Mouse (Mus musculus) mouse trophoblast stem cell (cell line): ENCODE results near the gene Mrpl46.

ENCODE experiments used
- in situ Hi-C, 2 experiments: fragments of 300-500 bp; cut with MseI, MboI; formaldehyde crosslinking; loops; 2 replicates in 1 of 2; 3 replicates in 1 of 2; pipeline ENCODE4 v1.15.1; 2025

Mrpl46 gene

GRCm38 (mm10) chr7:78769075-78769652 lies 14.2 kb downstream of the Mrpl46 start:
- in situ Hi-C loops = loop anchor here in 1 of 2 experiments (10.0 kb wide), 1 partner anchor 174 kb away; no protein-coding TSS in a partner anchor

- in situ Hi-C loops = loop anchor here in 1 of 2 experiments (10.0 kb wide), 1 partner anchor 173 kb away; no protein-coding TSS in a partner anchor
These were observed 15.3 kb downstream of the Mrpl46 start for GRCm38 (mm10) chr7:78767929-78768531.

GRCm38 (mm10) chr7:78766019-78766683 lies 17.2 kb downstream of the Mrpl46 start:
- in situ Hi-C loops = loop anchor here in 1 of 2 experiments (10.0 kb wide), 1 partner anchor 171 kb away; no protein-coding TSS in a partner anchor

- in situ Hi-C loops = loop anchor here in 1 of 2 experiments (10.0 kb wide), 1 partner anchor 170 kb away; no protein-coding TSS in a partner anchor
These were observed 18.1 kb downstream of the Mrpl46 start for GRCm38 (mm10) chr7:78765215-78765631.

- in situ Hi-C loops = loop anchor here in 1 of 2 experiments (10.0 kb wide), 1 partner anchor 169 kb away; no protein-coding TSS in a partner anchor
These were observed 19.5 kb downstream of the Mrpl46 start for GRCm38 (mm10) chr7:78763801-78764200.

GRCm38 (mm10) chr7:78754458-78755000 lies 28.8 kb downstream of the Mrpl46 start:
- in situ Hi-C loops = no loop called here

GRCm38 (mm10) chr7:78753752-78754457 lies 29.4 kb downstream of the Mrpl46 start:
- in situ Hi-C loops = no loop called here

GRCm38 (mm10) chr7:78752961-78753360 lies 30.4 kb downstream of the Mrpl46 start:
- in situ Hi-C loops = no loop called here

GRCm38 (mm10) chr7:78743731-78744385 lies 39.5 kb downstream of the Mrpl46 start:
- in situ Hi-C loops = no loop called here

- in situ Hi-C loops = no loop called here
These were observed 43.9 kb downstream of the Mrpl46 start for GRCm38 (mm10) chr7:78739351-78740000.

GRCm38 (mm10) chr7:78737614-78738210 lies 45.6 kb downstream of the Mrpl46 start, which contains the start of gene Ntrk3:
Gene Ntrk3, minus strand, starts transcription at chr7:78738012.
- in situ Hi-C loops = no loop called here

GRCm38 (mm10) chr7:78737196-78737595 lies 46.1 kb downstream of the Mrpl46 start:
- in situ Hi-C loops = no loop called here

GRCm38 (mm10) chr7:78731391-78731790 lies 51.9 kb downstream of the Mrpl46 start:
- in situ Hi-C loops = no loop called here
